Mouse (Mus musculus): ENCODE results near the gene Nusap1. TPM values are rescaled to one million over a fixed set of nuclear protein-coding genes. Genes with fewer than 3 reads are reported as not detected.

The Nusap1 gene
- 102 and 104 TPM in 2 replicates for polyA plus RNA-seq (2016; fragmentation: Nextera tagmentation; extraction: Ambion mirVana)

DNA sequence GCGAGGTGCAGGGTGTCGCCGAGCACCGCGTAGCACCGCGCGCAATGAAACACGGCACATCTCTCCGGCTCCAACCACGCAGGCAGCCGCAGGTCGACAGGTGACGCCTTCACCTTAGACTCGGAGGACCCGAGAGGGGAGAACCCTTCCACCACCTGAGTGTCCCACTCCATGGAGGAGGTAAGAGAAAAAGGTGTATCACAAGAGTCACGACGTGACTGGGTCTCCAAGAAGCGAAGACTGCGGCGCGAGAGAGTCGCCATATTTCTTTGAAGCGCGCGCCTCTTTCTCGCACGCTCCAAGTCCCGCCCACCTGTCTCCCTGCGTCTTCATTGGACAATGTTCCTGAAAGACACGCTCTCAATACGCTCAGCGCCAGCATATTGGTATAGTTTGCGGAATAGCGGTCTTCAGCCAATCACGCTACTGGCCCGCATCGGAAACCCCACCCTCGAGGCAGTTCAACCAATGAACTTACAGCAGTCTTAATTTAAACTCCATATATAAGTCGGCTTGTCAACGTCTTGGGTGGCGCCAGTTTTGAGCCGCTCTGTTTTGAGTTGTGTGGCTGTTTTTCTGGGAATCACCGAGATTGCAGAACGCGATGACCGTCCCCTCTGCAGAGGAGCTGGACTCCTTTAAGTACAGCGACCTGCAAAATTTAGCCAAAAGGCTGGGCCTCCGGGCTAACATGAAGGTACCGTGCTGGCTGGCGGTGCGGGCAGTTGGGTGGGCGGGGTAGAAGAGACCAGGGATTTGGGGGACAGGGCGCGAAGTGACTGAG lies at the start of gene Nusap1, which contains the start of gene Oip5:
Nusap1 (plus strand) TSS at position 100 of the 784 bp plus-strand sequence.
Oip5 (minus strand) TSS at position 271 of the 784 bp plus-strand sequence.
- peak within 1 kb of the TSS; percentile 87 for H3K4me3 ChIP-seq
- peak; percentile 93 for DNase-seq (ENCODE audit: low spot score)
- peaks cover 40% of the 10 kb centered on the region for H3K4me1 ChIP-seq
- no peaks in the 10 kb centered on the region for H3K9me3 ChIP-seq (replicated peaks)
- H3K27me3 ChIP-seq (ENCODE audit: low read depth, poor library complexity, severe bottlenecking) = no peaks in the 10 kb centered on the region
- under 1% methylated on average over 55 of the region's 55 CpGs for WGBS
- peaks cover 29% of the 10 kb centered on the region for H3K36me3 ChIP-seq
- peak within 1 kb of the TSS; percentile 94 for H3K27ac ChIP-seq (replicated peaks)

- Histone ChIP-seq H3K4me1 (no peaks in the 10 kb centered on the region), H3K27me3 (ENCODE audit: low read depth, poor library complexity, severe bottlenecking) (no peaks in the 10 kb centered on the region), H3K36me3 (peaks cover 19% of the 10 kb centered on the region), H3K4me3 (no peak overlapping the region), H3K9me3 (replicated peaks) (no peaks in the 10 kb centered on the region), H3K27ac (replicated peaks) (no peak overlapping the region)
- 86% methylated on average over 1 of the region's 1 CpGs for WGBS
- DNase-seq (ENCODE audit: low spot score) = no peak
These were observed 45.6 kb upstream of the Nusap1 start for GRCm38 (mm10) chr2:119572471-119572870.

DNA sequence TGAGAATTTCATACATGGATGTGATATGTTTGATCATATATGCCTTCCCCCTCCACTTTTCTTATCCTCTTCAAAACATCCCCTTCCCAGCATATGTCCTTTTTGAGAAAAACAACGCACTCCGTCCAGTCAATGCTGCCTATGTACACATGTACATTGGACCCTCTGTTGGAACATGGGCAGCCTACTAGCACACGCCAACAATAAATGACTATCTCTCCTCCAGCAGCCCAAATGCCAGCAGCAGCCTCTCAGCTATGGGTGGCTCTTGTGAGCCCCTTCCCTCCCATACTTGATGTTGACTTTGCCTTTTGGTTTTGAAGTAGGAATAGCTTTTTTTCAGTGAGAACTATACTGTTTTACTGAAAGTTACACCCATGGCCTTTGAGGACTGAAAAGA lies 36.5 kb upstream of the Nusap1 start:
- Histone ChIP-seq H3K4me3 (no peak overlapping the region), H3K36me3 (peaks cover 2% of the 10 kb centered on the region; the same call in 1 of the 2 replicates), H3K4me1 (no peaks in the 10 kb centered on the region), H3K27ac (replicated peaks) (no peak overlapping the region), H3K9me3 (replicated peaks) (no peaks in the 10 kb centered on the region), H3K27me3 (ENCODE audit: low read depth, poor library complexity, severe bottlenecking) (no peaks in the 10 kb centered on the region)
- DNase-seq (ENCODE audit: low spot score) = no peak
- WGBS = 94% methylated on average over 3 of the region's 3 CpGs

DNA sequence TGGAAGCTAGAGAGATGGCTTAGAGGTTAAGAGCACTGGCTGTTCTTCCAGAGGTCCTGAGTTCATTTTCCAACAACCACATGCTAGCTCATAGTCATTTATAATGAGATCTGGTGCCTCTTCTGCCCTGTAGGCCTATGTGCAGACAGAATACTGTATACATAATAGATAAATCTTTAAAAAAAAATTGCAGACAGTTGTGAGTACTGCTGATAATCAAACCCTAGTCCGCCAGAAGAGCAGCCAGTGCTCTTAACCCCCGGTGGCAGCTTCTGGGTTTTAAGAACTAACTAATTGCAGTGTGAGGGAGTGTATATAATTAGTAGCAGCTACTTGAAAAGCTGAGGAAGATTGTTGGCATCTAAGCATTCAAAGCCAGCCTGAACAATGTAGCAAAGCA lies 34.7 kb upstream of the Nusap1 start:
- H3K4me3 ChIP-seq = no peak overlapping the region
- no peaks in the 10 kb centered on the region for H3K27me3 ChIP-seq (ENCODE audit: low read depth, poor library complexity, severe bottlenecking)
- no peaks in the 10 kb centered on the region for H3K9me3 ChIP-seq (replicated peaks)
- no peaks in the 10 kb centered on the region for H3K4me1 ChIP-seq
- H3K36me3 ChIP-seq = peaks cover 2% of the 10 kb centered on the region; the same call in 1 of the 2 replicates
- 74% methylated on average over 2 of the region's 2 CpGs for WGBS
- DNase-seq (ENCODE audit: low spot score) = no peak
- H3K27ac ChIP-seq (replicated peaks) = no peak overlapping the region

DNA sequence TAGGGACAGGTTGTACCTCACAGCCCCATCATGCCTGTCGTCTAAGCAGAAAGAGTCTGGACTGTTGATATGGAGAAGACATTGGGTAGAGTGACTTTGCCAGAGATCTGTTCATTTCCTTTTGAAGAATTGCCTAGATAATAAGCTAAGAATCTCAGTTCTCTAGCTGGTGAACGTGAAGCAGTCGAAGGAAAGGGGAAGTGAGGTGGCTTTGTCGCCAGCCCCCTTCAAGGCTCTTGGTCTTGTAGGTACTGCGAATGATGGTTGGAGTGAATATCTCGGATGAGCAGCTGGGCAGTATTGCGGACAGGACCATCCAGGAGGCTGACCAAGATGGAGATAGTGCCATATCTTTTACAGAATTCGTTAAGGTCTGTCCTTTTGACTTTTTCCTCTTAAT lies 33.8 kb upstream of the Nusap1 start:
- no peaks in the 10 kb centered on the region for H3K9me3 ChIP-seq (replicated peaks)
- no peaks in the 10 kb centered on the region for H3K4me1 ChIP-seq
- H3K27ac ChIP-seq (replicated peaks) = no peak overlapping the region
- no peak overlapping the region for H3K4me3 ChIP-seq
- H3K27me3 ChIP-seq (ENCODE audit: low read depth, poor library complexity, severe bottlenecking) = no peaks in the 10 kb centered on the region
- 92% methylated on average over 8 of the region's 8 CpGs for WGBS
- peaks cover 2% of the 10 kb centered on the region; the same call in 1 of the 2 replicates for H3K36me3 ChIP-seq
- no peak for DNase-seq (ENCODE audit: low spot score)

- no peaks in the 10 kb centered on the region for H3K9me3 ChIP-seq (replicated peaks)
These were observed 30.7 kb upstream of the Nusap1 start for GRCm38 (mm10) chr2:119587383-119587782.

DNA sequence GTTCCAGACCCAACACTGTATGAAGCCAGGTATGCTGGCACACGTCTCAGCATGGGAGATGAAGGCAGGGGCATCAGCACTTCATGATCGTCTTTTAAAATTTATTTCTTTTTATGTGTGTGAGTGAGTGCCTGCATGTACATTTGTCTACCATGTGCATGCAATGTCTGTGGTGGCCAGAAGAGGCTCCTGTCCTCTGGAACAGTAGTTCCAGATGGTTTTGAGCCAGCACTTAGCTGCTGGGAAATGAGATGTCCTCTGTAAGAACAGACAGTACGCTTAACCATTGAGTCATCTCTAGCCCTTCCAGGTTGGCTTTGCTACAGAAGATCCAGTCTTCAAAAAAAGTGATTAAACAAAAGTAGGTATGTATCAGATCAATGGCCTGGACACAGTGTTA lies 26.9 kb upstream of the Nusap1 start:
- WGBS = 90% methylated on average over 3 of the region's 3 CpGs
- Histone ChIP-seq H3K36me3 (peaks cover 14% of the 10 kb centered on the region), H3K4me3 (no peak overlapping the region), H3K27me3 (ENCODE audit: low read depth, poor library complexity, severe bottlenecking) (no peaks in the 10 kb centered on the region), H3K27ac (replicated peaks) (no peak overlapping the region), H3K9me3 (replicated peaks) (no peaks in the 10 kb centered on the region), H3K4me1 (peaks cover 20% of the 10 kb centered on the region)
- no peak for DNase-seq (ENCODE audit: low spot score)

More at GRCm38 (mm10) chr2:119587383-119587782, 30.7 kb upstream of the Nusap1 start:
- peak; percentile 54 for DNase-seq (ENCODE audit: low spot score)
- Histone ChIP-seq H3K4me1 (no peaks in the 10 kb centered on the region), H3K4me3 (no peak overlapping the region), H3K36me3 (peaks cover 12% of the 10 kb centered on the region; the same call in 1 of the 2 replicates), H3K27me3 (ENCODE audit: low read depth, poor library complexity, severe bottlenecking) (no peaks in the 10 kb centered on the region), H3K27ac (replicated peaks) (no peak overlapping the region)
- WGBS = 15% methylated on average over 4 of the region's 4 CpGs

DNA sequence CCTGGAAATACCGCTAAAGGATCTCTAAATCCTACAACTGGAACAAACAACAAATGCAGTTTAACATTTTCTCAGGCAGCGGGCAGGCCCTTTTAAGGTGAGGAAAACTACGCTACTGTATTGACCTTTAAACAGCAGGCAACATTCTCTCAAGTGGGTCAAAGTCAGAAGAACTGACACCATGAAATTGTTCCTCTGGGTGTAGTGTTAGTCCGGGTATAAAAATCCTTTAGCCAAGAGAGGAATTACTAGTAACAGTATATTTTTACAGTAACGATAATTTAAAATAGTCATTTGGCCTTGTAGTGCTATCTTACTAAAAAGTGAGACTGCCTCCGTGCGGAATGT lies 24.4 kb upstream of the Nusap1 start:
- peaks cover 21% of the 10 kb centered on the region for H3K4me1 ChIP-seq
- WGBS = 12% methylated on average over 7 of the region's 7 CpGs
- peaks cover 37% of the 10 kb centered on the region for H3K36me3 ChIP-seq
- H3K4me3 ChIP-seq = peak overlapping the region; percentile 98
- H3K27ac ChIP-seq (replicated peaks) = peak overlapping the region; percentile 97
- no peaks in the 10 kb centered on the region for H3K27me3 ChIP-seq (ENCODE audit: low read depth, poor library complexity, severe bottlenecking)
- DNase-seq (ENCODE audit: low spot score) = peak; percentile 20
- H3K9me3 ChIP-seq (replicated peaks) = no peaks in the 10 kb centered on the region

DNA sequence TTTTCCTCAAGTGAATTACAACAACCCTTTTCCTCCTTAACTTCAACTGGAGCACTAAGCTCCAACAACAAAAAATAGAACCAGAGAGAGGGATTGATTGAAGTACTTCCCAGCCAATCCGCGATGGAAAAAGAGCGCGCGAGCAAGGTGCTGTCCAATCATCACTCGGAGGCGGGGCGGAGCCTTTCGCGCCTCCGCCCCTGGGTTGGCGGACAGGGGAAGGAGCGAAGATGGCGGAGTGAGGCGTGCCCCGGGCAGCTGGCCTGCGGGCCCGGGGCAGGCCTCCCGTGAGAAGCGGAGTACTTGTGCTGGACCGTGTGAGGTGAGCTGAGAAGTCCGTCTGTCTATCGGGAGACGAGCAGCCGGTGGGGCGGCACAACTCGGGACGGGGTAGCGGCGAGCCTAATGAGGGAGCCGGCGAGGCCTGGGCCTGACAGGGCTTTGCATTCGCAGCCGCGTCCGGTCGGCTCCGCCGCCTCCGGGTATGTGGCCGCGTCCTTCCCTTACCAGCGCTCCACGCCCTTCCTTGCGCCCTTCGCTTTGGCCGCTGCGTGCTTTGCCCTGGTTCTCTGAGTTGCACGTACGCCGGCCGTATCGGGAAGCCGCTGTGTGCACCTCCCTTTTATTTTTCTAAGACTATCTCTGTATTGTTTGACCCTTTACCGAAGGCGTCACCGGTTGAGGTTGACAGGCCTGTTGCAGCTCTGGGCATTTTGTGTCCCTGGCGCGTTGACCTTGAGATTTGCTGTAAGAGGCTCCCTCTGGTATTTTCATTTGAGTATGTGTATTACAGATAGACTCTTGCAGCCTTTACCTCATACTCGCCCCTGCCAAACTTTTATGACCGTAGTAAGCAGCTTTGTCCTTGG lies 23.8 kb upstream of the Nusap1 start:
- H3K27me3 ChIP-seq (ENCODE audit: low read depth, poor library complexity, severe bottlenecking) = no peaks in the 10 kb centered on the region
- under 1% methylated on average over 61 of the region's 61 CpGs for WGBS

DNA sequence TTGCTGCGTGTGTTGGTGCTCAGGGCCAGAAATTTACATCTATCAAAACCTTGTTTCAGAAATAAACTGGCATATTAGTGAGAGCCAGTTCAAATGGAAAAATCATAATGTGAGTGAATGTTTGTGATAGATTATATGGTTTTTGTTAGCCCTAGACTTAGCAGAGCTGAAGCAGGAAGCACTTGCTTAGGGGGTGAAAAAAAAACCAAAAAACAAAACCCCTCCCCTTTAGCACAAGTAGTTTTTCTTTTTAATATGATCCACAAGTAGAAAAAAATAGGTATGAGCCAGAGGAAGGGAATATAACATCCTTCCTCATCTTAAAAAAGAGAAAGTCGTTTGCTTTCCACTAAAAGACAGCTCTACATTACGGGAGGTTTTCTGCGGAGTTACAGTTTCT lies 22.8 kb upstream of the Nusap1 start:
- H3K4me3 ChIP-seq = peak overlapping the region; percentile 98
- H3K4me1 ChIP-seq = peaks cover 21% of the 10 kb centered on the region
- DNase-seq (ENCODE audit: low spot score) = no peak
- WGBS = 73% methylated on average over 4 of the region's 4 CpGs
- H3K9me3 ChIP-seq (replicated peaks) = no peaks in the 10 kb centered on the region
- H3K36me3 ChIP-seq = peaks cover 53% of the 10 kb centered on the region
- peak overlapping the region; percentile 97 for H3K27ac ChIP-seq (replicated peaks)
- H3K27me3 ChIP-seq (ENCODE audit: low read depth, poor library complexity, severe bottlenecking) = no peaks in the 10 kb centered on the region

More for the DNA sequence above, 23.8 kb upstream of the Nusap1 start:
- no peaks in the 10 kb centered on the region for H3K9me3 ChIP-seq (replicated peaks)
- peak overlapping the region; percentile 97 for H3K27ac ChIP-seq (replicated peaks)
- DNase-seq (ENCODE audit: low spot score) = peak; percentile 95
- H3K36me3 ChIP-seq = peaks cover 44% of the 10 kb centered on the region
- H3K4me1 ChIP-seq = peaks cover 21% of the 10 kb centered on the region
- H3K4me3 ChIP-seq = peak overlapping the region; percentile 98

DNA sequence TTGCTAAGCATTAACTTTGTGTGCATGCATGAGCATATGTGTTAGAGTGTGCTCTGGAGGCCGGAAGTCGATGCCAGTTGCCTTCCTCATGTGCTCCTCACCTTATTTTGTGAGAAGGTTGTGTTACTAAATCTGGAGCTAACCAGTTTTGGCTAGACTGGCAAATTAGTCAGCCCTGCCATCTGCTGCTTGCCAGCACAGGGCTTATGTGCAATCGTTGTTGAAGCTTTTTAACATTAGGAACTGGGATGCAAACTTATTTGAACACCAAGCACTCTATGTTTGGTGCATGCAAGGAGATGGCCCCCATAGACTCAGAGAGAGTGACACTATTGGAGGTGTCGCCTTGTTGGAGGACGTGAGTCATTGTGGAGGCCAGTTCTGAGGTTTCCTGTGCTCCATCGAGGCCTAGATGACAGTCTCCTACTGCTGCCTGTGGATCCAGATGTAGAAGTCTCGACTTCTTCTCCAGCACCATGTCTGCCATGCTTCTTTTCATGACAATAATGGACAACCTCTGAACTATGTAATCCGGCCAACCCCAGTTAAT lies 21.2 kb upstream of the Nusap1 start:
- no peak overlapping the region for H3K4me3 ChIP-seq
- H3K4me1 ChIP-seq = peaks cover 21% of the 10 kb centered on the region
- no peak for DNase-seq (ENCODE audit: low spot score)
- no peaks in the 10 kb centered on the region for H3K27me3 ChIP-seq (ENCODE audit: low read depth, poor library complexity, severe bottlenecking)
- WGBS = 94% methylated on average over 8 of the region's 8 CpGs
- H3K27ac ChIP-seq (replicated peaks) = no peak overlapping the region
- H3K9me3 ChIP-seq (replicated peaks) = no peaks in the 10 kb centered on the region
- H3K36me3 ChIP-seq = peaks cover 59% of the 10 kb centered on the region

DNA sequence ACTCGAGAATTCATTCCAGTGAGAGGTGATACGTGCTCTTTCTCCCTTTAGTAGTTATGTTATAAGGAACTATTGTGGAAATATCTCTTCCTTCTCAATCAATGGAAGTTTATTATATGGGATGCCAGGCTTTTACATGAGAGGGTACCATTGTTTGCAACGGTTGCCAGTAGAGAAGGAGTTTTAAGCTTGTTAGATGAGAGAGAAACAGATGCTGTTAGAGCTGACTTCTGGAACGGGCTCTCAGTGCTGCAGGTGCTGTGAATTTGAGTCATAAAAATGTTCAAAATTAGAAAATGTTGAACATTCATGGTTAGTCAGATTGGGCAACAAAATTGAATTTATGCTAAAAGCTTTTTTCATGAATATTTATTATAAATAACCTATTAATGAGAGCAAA lies 17.1 kb upstream of the Nusap1 start:
- no peak for DNase-seq (ENCODE audit: low spot score)
- Histone ChIP-seq H3K27ac (replicated peaks) (no peak overlapping the region), H3K9me3 (replicated peaks) (no peaks in the 10 kb centered on the region), H3K4me3 (no peak overlapping the region), H3K27me3 (ENCODE audit: low read depth, poor library complexity, severe bottlenecking) (no peaks in the 10 kb centered on the region), H3K4me1 (peaks cover 3% of the 10 kb centered on the region), H3K36me3 (peaks cover 95% of the 10 kb centered on the region)
- WGBS = 92% methylated on average over 4 of the region's 4 CpGs

Data from midbrain, embryonic 10.5 days (tissue).